Mouse (Mus musculus): ENCODE results near the gene Catip. TPM values are rescaled to one million over a fixed set of nuclear protein-coding genes. Genes with fewer than 3 reads are reported as not detected.
A peak's percentile ranks its signal among the peaks of the same experiment; 100 is the strongest.

The Catip gene
- polyA plus RNA-seq, 1 experiment from 2014 or later: 1.7 TPM

DNA sequence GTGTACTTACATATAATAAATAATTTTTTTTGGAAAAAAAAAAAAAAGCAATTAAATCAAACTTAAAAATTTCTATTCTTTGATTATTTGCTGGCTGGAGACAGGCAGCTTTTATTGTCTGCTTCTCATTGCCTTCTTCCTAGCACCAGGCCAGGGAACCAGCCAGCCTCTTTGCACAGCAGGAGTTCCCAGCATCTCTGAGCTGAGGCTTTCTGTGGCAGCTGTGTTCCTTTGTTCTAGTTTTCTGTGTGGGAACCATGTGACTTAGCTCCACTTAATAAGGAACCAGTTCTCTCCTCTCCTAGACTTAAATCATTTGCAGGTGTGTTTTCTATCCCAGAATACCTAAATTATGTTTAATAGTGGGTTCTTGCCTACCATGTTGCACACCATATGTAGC, 4.4 kb upstream of the Catip start:
- DNase-seq (ENCODE audit: low spot score) (no peak), ATAC-seq (ENCODE audit: low FRiP score) (no peak)
- Histone ChIP-seq H3K9ac (no peak overlapping the region), H3K4me3 (replicated peaks; ENCODE audit: low read length) (no peak overlapping the region), H3K36me3 (replicated peaks; ENCODE audit: control insufficient read depth, insufficient read depth) (peaks cover 5% of the 10 kb centered on the region; the same call in 1 of the 2 replicates), H3K4me2 (replicated peaks) (no peak overlapping the region), H3K27me3 (ENCODE audit: control insufficient read depth, insufficient read depth, low read length) (no peaks in the 10 kb centered on the region), H3K9me3 (ENCODE audit: control insufficient read depth, low read length) (no peaks in the 10 kb centered on the region), H3K27ac (no peak overlapping the region), H3K4me1 (replicated peaks; ENCODE audit: control insufficient read depth, insufficient read depth, low read length) (no peaks in the 10 kb centered on the region)

DNA sequence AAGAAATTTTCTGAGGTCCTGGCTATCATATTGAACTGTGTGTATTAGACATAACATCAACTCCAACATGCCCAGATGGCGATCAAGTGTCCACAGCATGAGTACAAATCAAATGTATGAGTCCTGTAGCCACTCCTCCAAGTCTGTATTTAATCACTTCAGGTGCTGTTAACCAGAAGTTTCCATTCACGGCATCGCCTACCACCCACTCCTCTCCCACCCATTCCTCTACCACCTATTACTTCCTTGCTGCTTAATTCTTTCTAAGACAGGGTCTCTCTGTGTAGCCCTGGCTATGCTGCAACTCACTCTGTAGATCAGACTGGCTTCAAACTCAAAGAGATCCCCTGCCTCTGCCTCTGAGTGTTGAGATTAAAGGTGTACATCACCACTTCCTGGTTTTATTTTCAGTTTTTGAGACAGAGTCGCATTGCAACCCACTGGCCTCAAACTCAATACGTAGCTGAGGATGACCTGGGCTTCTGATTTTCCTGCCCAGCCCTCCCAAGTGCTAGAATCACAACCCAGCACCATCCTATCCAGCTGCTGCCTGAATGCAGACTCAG, 1.9 kb upstream of the Catip start:
- no peak for DNase-seq (ENCODE audit: low spot score)
- Histone ChIP-seq H3K9ac (no peak overlapping the region), H3K27ac (no peak overlapping the region), H3K9me3 (ENCODE audit: control insufficient read depth, low read length) (no peaks in the 10 kb centered on the region), H3K36me3 (replicated peaks; ENCODE audit: control insufficient read depth, insufficient read depth) (no peaks in the 10 kb centered on the region), H3K27me3 (ENCODE audit: control insufficient read depth, insufficient read depth, low read length) (no peaks in the 10 kb centered on the region), H3K4me1 (replicated peaks; ENCODE audit: control insufficient read depth, insufficient read depth, low read length) (no peaks in the 10 kb centered on the region), H3K4me3 (replicated peaks; ENCODE audit: low read length) (no peak overlapping the region), H3K4me2 (replicated peaks) (no peak overlapping the region)
- 90% methylated on average over 5 of the region's 5 CpGs for WGBS
- ATAC-seq (ENCODE audit: low FRiP score): no peak

DNA sequence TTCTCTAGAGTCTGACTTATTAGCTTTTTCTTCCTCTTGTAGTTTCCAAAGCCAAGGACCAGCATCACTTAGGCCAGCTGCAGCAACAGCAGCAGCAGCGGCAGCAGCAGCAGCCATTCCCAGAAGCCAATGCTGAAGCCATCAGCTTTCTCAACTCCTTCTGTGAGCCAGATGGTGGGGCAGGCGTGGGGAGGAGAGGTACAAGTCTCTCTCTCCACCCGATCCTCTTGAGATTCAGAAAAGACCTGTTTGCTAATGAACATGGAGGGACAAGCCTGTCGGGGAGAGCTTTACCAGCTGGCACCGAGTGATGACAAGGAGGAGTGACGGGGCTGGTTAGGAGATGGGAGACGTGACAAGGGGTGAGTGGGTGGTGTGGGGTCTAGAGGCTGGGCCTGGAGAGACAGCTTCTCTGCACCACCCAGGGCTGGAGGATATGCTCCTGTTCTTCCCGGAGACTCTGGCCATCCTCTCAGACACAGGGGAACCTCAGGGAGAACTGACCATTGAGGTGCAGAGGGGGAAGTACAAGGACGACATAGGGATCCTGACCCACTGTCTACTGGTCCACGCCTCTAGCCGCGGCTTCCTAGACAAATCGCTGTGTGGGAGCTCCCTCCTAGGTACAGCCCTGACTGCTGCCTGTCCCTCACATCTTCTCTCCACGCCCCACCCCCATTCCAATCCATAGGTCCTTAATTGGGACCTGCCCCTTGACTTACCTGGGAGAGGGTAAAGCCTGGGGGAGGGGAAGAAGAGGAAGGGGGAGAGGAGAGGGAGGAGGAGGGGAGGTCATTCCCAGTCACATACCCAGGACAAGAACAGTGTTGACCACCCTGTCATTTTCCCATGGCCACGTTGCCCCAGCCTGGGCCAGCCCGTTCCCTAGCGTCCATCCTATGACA, 669 bp downstream of the Catip start:
- Histone ChIP-seq H3K27ac (no peak overlapping the region), H3K4me1 (replicated peaks; ENCODE audit: control insufficient read depth, insufficient read depth, low read length) (no peaks in the 10 kb centered on the region), H3K4me3 (replicated peaks; ENCODE audit: low read length) (no peak overlapping the region), H3K27me3 (ENCODE audit: control insufficient read depth, insufficient read depth, low read length) (no peaks in the 10 kb centered on the region), H3K36me3 (replicated peaks; ENCODE audit: control insufficient read depth, insufficient read depth) (no peaks in the 10 kb centered on the region), H3K9me3 (ENCODE audit: control insufficient read depth, low read length) (no peaks in the 10 kb centered on the region), H3K4me2 (replicated peaks) (no peak overlapping the region), H3K9ac (no peak overlapping the region)
- WGBS: 64% methylated on average over 17 of the region's 17 CpGs
- peak; percentile 37; the same call in 1 of the 2 replicates for ATAC-seq (ENCODE audit: low FRiP score)
- no peak for DNase-seq (ENCODE audit: low spot score)

DNA sequence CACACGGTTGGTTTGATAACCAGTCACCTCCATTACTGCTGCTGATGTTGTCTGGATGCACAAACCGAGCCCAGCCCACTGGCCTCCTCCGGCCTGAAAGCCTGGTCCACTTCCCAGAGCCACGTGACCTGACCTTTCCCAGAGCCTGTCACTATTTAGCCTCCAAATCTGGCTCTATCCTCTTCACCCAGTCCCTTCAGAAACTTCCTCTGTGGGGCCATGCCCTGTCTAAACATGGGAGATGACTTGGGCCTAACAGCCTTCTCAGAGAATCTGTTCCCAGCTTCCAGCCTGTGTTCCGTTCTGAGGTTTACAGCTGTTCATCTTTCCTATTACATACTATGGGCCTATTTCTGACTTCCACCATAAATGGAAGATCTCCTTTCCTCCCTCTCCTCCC, 1.5 kb downstream of the Catip start:
- ATAC-seq (ENCODE audit: low FRiP score) (no peak), DNase-seq (ENCODE audit: low spot score) (no peak)
- 74% methylated on average over 5 of the region's 5 CpGs for WGBS
- Histone ChIP-seq H3K36me3 (replicated peaks; ENCODE audit: control insufficient read depth, insufficient read depth) (no peaks in the 10 kb centered on the region), H3K4me2 (replicated peaks) (no peak overlapping the region), H3K27me3 (ENCODE audit: control insufficient read depth, insufficient read depth, low read length) (no peaks in the 10 kb centered on the region), H3K9ac (no peak overlapping the region), H3K27ac (no peak overlapping the region), H3K4me1 (replicated peaks; ENCODE audit: control insufficient read depth, insufficient read depth, low read length) (no peaks in the 10 kb centered on the region), H3K9me3 (ENCODE audit: control insufficient read depth, low read length) (no peaks in the 10 kb centered on the region), H3K4me3 (replicated peaks; ENCODE audit: low read length) (no peak overlapping the region)

DNA sequence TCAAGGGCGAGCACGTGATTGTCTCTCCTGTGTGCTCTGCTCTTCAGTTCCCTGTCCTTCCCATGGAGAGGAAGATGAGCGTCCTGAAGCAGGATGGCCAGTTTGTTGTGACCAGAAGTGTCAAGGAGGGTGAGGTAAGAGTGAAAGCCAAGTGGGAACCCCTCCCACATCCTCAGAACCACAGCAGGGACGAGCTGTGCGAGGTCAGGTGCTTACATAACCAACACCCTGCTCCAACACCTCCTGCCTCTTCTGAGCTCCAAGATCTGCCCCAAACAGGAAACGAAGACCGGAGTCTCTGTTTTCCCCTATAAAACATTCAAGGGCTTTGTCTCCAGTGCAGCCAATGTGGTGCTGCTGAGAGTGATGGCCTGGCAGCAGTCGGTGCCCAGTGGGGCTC, 2.4 kb downstream of the Catip start:
- Histone ChIP-seq H3K27ac (no peak overlapping the region), H3K9ac (no peak overlapping the region), H3K27me3 (ENCODE audit: control insufficient read depth, insufficient read depth, low read length) (no peaks in the 10 kb centered on the region), H3K4me1 (replicated peaks; ENCODE audit: control insufficient read depth, insufficient read depth, low read length) (no peaks in the 10 kb centered on the region), H3K4me3 (replicated peaks; ENCODE audit: low read length) (no peak overlapping the region), H3K36me3 (replicated peaks; ENCODE audit: control insufficient read depth, insufficient read depth) (no peaks in the 10 kb centered on the region), H3K4me2 (replicated peaks) (no peak overlapping the region), H3K9me3 (ENCODE audit: control insufficient read depth, low read length) (no peaks in the 10 kb centered on the region)
- ATAC-seq (ENCODE audit: low FRiP score) (no peak), DNase-seq (ENCODE audit: low spot score) (no peak)
- 84% methylated on average over 8 of the region's 8 CpGs for WGBS

DNA sequence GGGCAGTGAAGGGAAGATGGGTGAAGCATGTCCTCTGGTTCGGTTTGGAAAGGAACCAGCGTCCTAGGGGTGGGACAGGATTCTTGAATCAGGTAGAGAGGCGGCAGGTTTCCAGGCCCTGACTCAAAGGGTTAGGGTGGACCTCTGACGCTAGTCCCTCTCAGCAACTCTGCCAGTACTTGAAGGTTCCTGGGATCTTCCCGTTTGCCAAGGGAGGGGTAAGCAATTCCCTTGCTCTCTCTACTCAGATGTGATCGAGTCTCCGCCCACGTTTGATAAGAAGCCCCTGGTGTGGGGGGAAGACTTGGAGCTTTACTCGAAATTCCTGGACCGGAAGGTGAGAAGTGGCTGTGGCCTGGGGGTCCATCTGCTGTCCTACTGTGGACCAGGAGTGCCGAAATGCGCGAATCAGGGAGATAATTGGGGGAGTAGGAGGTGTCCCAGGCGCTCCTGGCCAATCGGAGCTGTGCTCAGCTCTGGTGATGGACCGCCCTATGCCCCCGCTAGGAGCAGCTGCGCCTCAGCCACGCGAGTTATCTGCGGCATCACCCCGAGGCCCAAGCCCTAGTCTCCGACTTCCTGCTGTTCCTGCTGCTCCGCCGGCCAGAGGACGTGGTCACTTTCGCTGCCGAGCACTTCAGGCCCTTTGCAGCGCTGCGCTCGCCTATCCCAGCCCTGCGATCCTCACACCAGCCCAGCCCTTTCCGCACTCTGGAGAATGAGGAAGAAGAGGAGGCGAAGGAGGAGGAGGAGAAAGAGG, 6.2 kb downstream of the Catip start:
- no peaks in the 10 kb centered on the region for H3K9me3 ChIP-seq (ENCODE audit: control insufficient read depth, low read length)
- peak overlapping the region; percentile 29; the same call in 1 of the 2 replicates for H3K9ac ChIP-seq
- DNase-seq (ENCODE audit: low spot score) (no peak), ATAC-seq (ENCODE audit: low FRiP score) (peak; percentile 37; the same call in 1 of the 2 replicates)
- H3K27ac ChIP-seq: no peak overlapping the region
- H3K4me1 ChIP-seq (replicated peaks; ENCODE audit: control insufficient read depth, insufficient read depth, low read length): no peaks in the 10 kb centered on the region
- H3K27me3 ChIP-seq (ENCODE audit: control insufficient read depth, insufficient read depth, low read length): no peaks in the 10 kb centered on the region
- H3K4me3 ChIP-seq (replicated peaks; ENCODE audit: low read length): peak overlapping the region; percentile 18
- H3K36me3 ChIP-seq (replicated peaks; ENCODE audit: control insufficient read depth, insufficient read depth): no peaks in the 10 kb centered on the region
- 23% methylated on average over 34 of the region's 34 CpGs for WGBS
- peak overlapping the region; percentile 48 for H3K4me2 ChIP-seq (replicated peaks)

DNA sequence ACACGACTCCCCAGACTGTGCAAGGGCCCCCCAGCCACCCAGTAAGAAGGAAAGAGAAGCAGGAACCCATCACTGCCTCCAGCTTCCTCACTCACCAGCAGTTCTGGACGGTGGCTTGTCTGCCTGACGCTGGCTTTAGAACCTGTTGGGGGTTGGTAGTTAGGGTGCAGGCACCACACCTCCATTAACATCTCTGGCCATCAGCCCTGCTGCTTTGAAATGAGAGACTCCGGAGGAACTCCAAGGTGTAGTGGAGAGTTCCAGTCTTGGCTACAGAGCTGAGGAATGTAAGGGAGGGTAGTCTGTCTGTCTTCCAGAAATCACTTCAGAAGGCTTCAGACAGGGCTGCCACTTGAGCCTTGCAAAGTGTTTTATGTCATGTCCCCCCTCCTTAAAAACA, 8.1 kb downstream of the Catip start:
- Histone ChIP-seq H3K9ac (no peak overlapping the region), H3K36me3 (replicated peaks; ENCODE audit: control insufficient read depth, insufficient read depth) (no peaks in the 10 kb centered on the region), H3K27ac (no peak overlapping the region), H3K27me3 (ENCODE audit: control insufficient read depth, insufficient read depth, low read length) (no peaks in the 10 kb centered on the region), H3K4me2 (replicated peaks) (no peak overlapping the region), H3K9me3 (ENCODE audit: control insufficient read depth, low read length) (no peaks in the 10 kb centered on the region), H3K4me1 (replicated peaks; ENCODE audit: control insufficient read depth, insufficient read depth, low read length) (no peaks in the 10 kb centered on the region), H3K4me3 (replicated peaks; ENCODE audit: low read length) (no peak overlapping the region)
- DNase-seq (ENCODE audit: low spot score) (no peak), ATAC-seq (ENCODE audit: low FRiP score) (no peak)
- 57% methylated on average over 4 of the region's 4 CpGs for WGBS

DNA sequence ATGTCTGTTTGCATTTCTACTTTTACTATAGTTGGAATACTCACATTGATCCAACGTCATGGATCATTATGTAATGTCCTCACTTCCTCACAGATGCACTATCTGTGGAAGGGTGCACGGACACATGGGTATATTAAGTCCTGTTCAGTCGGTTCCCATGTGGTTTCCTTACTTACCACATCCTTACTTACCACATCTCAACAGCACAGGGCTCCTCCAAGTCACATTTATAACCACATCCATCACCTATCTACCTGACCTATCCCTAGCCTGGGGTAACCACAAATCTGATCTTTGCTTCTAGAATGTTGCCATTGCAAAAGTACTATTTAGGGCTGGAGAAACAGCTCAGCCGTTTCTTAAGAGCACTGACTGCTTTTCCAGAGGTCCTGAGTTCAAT, 11.5 kb downstream of the Catip start:
- no peaks in the 10 kb centered on the region for H3K4me1 ChIP-seq (replicated peaks; ENCODE audit: control insufficient read depth, insufficient read depth, low read length)
- no peak for DNase-seq (ENCODE audit: low spot score)
- WGBS: 80% methylated on average over 4 of the region's 4 CpGs
- H3K4me3 ChIP-seq (replicated peaks; ENCODE audit: low read length): no peak overlapping the region
- ATAC-seq (ENCODE audit: low FRiP score): no peak
- H3K27me3 ChIP-seq (ENCODE audit: control insufficient read depth, insufficient read depth, low read length): no peaks in the 10 kb centered on the region
- H3K36me3 ChIP-seq (replicated peaks; ENCODE audit: control insufficient read depth, insufficient read depth): no peaks in the 10 kb centered on the region
- no peak overlapping the region for H3K27ac ChIP-seq
- H3K9ac ChIP-seq: no peak overlapping the region
- no peaks in the 10 kb centered on the region for H3K9me3 ChIP-seq (ENCODE audit: control insufficient read depth, low read length)
- H3K4me2 ChIP-seq (replicated peaks): no peak overlapping the region

DNA sequence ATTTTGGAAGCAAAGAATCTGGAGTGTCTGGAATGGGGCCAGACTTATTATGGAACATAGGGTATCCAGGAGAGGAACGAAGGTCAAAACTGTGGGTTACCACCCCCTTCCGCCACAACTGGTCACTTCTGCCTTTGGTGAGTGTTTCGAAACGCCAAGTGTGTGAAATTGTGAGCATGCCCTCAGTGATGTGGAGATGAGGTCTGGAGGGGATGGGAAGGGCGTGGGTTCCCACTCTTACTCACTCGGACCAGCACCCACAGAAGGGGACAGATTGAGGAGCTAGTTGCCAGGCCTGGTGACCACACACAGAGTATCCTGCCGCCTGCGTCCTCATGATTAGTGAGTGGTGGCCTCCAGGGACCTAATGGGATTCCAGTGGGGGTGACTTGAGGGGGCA, 13.1 kb downstream of the Catip start, which contains the start of gene Slc11a1:
Gene Slc11a1 (plus strand): TSS at position 216 of the 400 bp plus-strand sequence.
- Histone ChIP-seq H3K4me1 (replicated peaks; ENCODE audit: control insufficient read depth, insufficient read depth, low read length) (no peaks in the 10 kb centered on the region), H3K36me3 (replicated peaks; ENCODE audit: control insufficient read depth, insufficient read depth) (no peaks in the 10 kb centered on the region), H3K4me2 (replicated peaks) (no peak within 1 kb of the TSS), H3K27ac (no peak within 1 kb of the TSS), H3K9me3 (ENCODE audit: control insufficient read depth, low read length) (no peaks in the 10 kb centered on the region), H3K4me3 (replicated peaks; ENCODE audit: low read length) (no peak within 1 kb of the TSS), H3K9ac (no peak within 1 kb of the TSS), H3K27me3 (ENCODE audit: control insufficient read depth, insufficient read depth, low read length) (no peaks in the 10 kb centered on the region)
- DNase-seq (ENCODE audit: low spot score) (no peak), ATAC-seq (ENCODE audit: low FRiP score) (no peak)
- WGBS: 77% methylated on average over 8 of the region's 8 CpGs
